Mouse (Mus musculus): Measurements from ENCODE around the gene Wdfy1.

- TF ChIP-seq GATA1 (IDR thresholded peaks at IDR 0.05; ENCODE audit: low read length), result no peak
- TF ChIP-seq TAL1 (IDR thresholded peaks at IDR 0.05; ENCODE audit: low read length), result no peak
These were observed 15.3 kb downstream of the Wdfy1 start for GRCm38 (mm10) chr1:79760656-79761055.
